ENCODE assay signal across 12 mouse cellular contexts in genomic region chr7:72711193-72712131, GRCm38 (mm10).
DNase-seq lines count a peak whose midpoint lies in the region; ATAC-seq and TF ChIP-seq lines count a peak whose summit lies in the region.
"Had no signal": no experiment of that assay in that cellular context is flagged by ENCODE, and none has a peak within 500 bp of the region (broad histone marks: within the 10 kb centered on the region; RNA-seq: fewer than 3 reads in every experiment).

No protein-coding gene starts in this region.

- no peak overlapping the region for H3K4me3 ChIP-seq in heart, embryonic 12.5 days
- no peak overlapping the region for H3K4me3 ChIP-seq in lung, embryonic 14.5 days (ENCODE audit: low read depth, low read length)
- H3K4me3 ChIP-seq: erythroblast, embryonic 14.5 days; hindbrain, embryonic 15.5 days; liver, embryonic 13.5 days had no signal

- no peaks in the 10 kb centered on the region for H3K9me3 ChIP-seq in heart, embryonic 12.5 days (replicated peaks)
- H3K9me3 ChIP-seq in lung, embryonic 14.5 days (ENCODE audit: low read depth, low read length): no peaks in the 10 kb centered on the region
- H3K9me3 ChIP-seq: hindbrain, embryonic 15.5 days; liver, embryonic 13.5 days had no signal

- no peaks in the 10 kb centered on the region for H3K36me3 ChIP-seq in heart, embryonic 12.5 days
- no peaks in the 10 kb centered on the region for H3K36me3 ChIP-seq in lung, embryonic 14.5 days (ENCODE audit: insufficient read depth)
- H3K36me3 ChIP-seq: hindbrain, embryonic 15.5 days; liver, embryonic 13.5 days had no signal

- no peak for ATAC-seq in heart, embryonic 12.5 days (ENCODE audit: insufficient number of reproducible peaks, low FRiP score)
- peak; percentile 87 for ATAC-seq in lung, embryonic 14.5 days (ENCODE audit: insufficient read depth)
- ATAC-seq: Patski had no signal

- peak; percentile 27 to 41 for DNase-seq in heart, adult 18-20 months
- peak; percentile 4 for DNase-seq in urinary bladder, postnatal 25 days (ENCODE audit: low spot score)
- DNase-seq in urinary bladder, postnatal 4 days (ENCODE audit: low spot score in 2 of 2): no peak
- DNase-seq in lung, embryonic 14.5 days: peak; percentile 71
- DNase-seq in yolk sac, embryonic 10.5 days (ENCODE audit: low spot score): peak; percentile 20
- no peak for DNase-seq in adrenal gland, postnatal 4 days (ENCODE audit: low spot score in 2 of 2)
- DNase-seq in cerebellum, adult 8-10 months: no peak
- DNase-seq: liver, embryonic 13.5 days had no signal

- no peaks in the 10 kb centered on the region for H3K27me3 ChIP-seq in heart, embryonic 12.5 days (replicated peaks)
- no peaks in the 10 kb centered on the region for H3K27me3 ChIP-seq in lung, embryonic 14.5 days (ENCODE audit: insufficient read depth, low read length)
- H3K27me3 ChIP-seq: hindbrain, embryonic 15.5 days; liver, embryonic 13.5 days; Patski had no signal

- no peak overlapping the region for H3K9ac ChIP-seq in heart, embryonic 12.5 days
- no peak overlapping the region for H3K9ac ChIP-seq in lung, embryonic 14.5 days
- H3K9ac ChIP-seq: hindbrain, embryonic 15.5 days; liver, embryonic 13.5 days had no signal

- H3K4me2 ChIP-seq in heart, embryonic 12.5 days: no peak overlapping the region
- no peak overlapping the region for H3K4me2 ChIP-seq in lung, embryonic 14.5 days
- H3K4me2 ChIP-seq: hindbrain, embryonic 15.5 days; liver, embryonic 13.5 days had no signal

- TF ChIP-seq CTCF in lung, embryonic 14.5 days (IDR thresholded peaks at IDR 0.05; ENCODE audit: low read depth): no peak

- WGBS in heart, embryonic 12.5 days: 68% methylated on average over 8 of the region's 8 CpGs
- 35% methylated on average over 8 of the region's 8 CpGs for WGBS in lung, embryonic 14.5 days

- H3K27ac ChIP-seq in heart, embryonic 12.5 days (ENCODE audit: poor library complexity, severe bottlenecking): no peak overlapping the region
- peak overlapping the region; percentile 20; the same call in 1 of the 2 replicates for H3K27ac ChIP-seq in lung, embryonic 14.5 days (ENCODE audit: low read depth)
- H3K27ac ChIP-seq: hindbrain, embryonic 15.5 days; liver, embryonic 13.5 days had no signal

- H3K4me1 ChIP-seq in heart, embryonic 12.5 days (replicated peaks): no peaks in the 10 kb centered on the region
- H3K4me1 ChIP-seq in lung, embryonic 14.5 days (ENCODE audit: insufficient read depth): no peaks in the 10 kb centered on the region
- H3K4me1 ChIP-seq: hindbrain, embryonic 15.5 days; liver, embryonic 13.5 days had no signal

Comparison
In these comparisons a context has a peak if more than half of its experiments do, and no peak if none do; other contexts are left out.
1. DNase-seq: peak in heart, adult 18-20 months (2 of 2), urinary bladder, postnatal 25 days (single experiment), lung, embryonic 14.5 days (single experiment) and yolk sac, embryonic 10.5 days (single experiment); none in urinary bladder, postnatal 4 days (0 of 2), adrenal gland, postnatal 4 days (0 of 2) and cerebellum, adult 8-10 months (single experiment).